Mouse (Mus musculus) kidney, adult 18-20 months (tissue): ENCODE results near the gene Ube2v1.
A peak's percentile ranks its signal among the peaks of the same experiment; 100 is the strongest.

Experiments used
- DNase-seq: peaks from one replicate; pipeline ENCODE4 v3.0.0; 2021

Ube2v1 gene

GRCm38 (mm10) chr2:167631591-167632448 is at the start of gene Ube2v1:
Gene Ube2v1 (minus strand): TSS chr2:167632095.
- DNase-seq = peak; percentile 98

DNA sequence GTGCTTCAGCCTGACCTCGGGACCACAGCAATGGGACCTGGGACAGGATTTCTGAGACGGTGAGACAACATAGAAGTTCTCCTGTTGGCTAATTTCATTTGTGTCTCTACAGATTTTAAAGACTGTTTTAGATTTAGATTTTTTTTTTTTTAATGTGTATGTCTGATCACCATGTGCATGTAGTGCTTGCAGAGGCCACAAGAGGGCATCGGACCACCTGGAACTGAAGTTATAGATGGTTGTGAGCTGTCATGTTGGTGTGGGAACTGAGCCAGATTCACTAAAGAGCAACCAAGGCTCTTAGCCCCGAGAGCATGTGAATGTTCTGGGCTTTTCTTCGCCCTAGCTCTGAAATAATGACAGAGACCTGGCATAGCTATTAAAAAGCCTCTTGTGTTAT is 48.8 kb upstream of the Ube2v1 start:
- DNase-seq = peak; percentile 74

DNA sequence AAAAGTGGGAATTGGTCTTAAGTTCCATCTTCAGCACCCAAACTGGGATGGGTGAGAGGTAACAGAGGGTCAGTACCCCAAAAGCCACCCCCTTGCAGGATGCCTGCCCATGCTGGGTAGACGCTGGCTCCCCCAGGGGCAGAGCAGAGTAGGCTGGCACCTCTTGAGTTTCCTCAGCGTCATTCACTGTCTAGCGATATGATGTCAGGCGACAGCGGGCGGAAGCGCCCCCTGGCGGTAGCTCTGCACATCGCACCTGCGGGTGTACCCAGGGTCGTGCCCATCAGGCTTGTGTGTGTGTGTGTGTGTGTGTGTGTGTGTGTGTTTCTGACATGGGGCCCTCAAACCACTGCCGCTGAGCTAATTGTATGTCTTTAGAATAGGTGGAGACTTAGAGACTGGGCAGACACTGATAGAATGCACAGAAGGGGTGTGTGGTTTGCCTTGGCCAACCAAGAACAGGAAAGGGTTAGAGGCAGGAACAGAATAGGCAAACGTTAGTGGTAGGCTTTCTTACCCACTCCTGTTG is 48.1 kb upstream of the Ube2v1 start:
- DNase-seq = peak; percentile 85

- no peak for DNase-seq
Measured at GRCm38 (mm10) chr2:167678600-167678999, 46.7 kb upstream of the Ube2v1 start.

- DNase-seq = peak; percentile 58
Measured at GRCm38 (mm10) chr2:167675120-167675909, 43.4 kb upstream of the Ube2v1 start.

GRCm38 (mm10) chr2:167672212-167672685 is 40.4 kb upstream of the Ube2v1 start:
- DNase-seq = no peak

- peak; percentile 71 for DNase-seq
Measured at GRCm38 (mm10) chr2:167671101-167671633, 39.3 kb upstream of the Ube2v1 start.

- no peak for DNase-seq
Measured at GRCm38 (mm10) chr2:167669398-167669797, 37.5 kb upstream of the Ube2v1 start.

DNA sequence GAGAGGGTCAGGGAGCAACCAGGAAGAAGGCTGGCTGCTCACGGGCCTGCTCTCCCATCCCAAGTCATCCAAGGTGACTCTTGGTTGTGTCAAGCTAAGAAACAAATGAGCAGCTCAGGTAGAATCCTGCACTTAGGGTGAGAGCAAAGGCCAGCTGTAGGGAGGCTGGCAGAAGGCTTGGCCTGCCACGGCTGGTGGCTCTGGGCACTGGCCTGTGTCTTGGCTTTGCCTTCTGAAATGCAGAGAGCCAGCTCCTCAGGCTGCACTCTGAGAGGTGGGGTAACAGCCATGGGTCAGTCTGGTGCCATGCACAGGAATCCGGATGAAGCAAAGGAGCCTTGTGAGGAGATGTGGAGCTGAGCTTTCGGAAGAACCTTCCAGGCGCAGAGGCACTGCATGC is 36.5 kb upstream of the Ube2v1 start:
- peak; percentile 67 for DNase-seq

- peak; percentile 77 for DNase-seq
Measured at GRCm38 (mm10) chr2:167665972-167666713, 34.2 kb upstream of the Ube2v1 start.

DNA sequence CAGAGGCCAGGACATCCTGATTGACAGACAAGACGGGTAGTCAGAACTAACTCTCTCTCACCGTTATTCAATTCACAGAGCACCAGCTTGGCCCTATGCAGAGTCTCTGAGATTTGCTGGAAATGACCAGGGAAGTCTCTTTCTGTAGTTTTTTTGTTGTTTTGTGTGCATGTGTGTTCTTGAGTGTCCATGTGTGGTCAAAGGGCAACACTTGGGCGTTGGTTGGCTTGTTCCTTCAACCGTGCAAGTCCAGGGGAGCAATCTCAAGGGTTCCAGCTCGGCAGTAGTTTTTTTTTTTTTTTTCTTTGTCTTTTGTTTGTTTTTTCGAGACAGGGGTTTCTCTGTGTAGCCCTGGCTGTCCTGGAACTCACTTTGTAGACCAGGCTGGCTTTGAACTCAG is 30.8 kb upstream of the Ube2v1 start:
- peak; percentile 64 for DNase-seq

DNA sequence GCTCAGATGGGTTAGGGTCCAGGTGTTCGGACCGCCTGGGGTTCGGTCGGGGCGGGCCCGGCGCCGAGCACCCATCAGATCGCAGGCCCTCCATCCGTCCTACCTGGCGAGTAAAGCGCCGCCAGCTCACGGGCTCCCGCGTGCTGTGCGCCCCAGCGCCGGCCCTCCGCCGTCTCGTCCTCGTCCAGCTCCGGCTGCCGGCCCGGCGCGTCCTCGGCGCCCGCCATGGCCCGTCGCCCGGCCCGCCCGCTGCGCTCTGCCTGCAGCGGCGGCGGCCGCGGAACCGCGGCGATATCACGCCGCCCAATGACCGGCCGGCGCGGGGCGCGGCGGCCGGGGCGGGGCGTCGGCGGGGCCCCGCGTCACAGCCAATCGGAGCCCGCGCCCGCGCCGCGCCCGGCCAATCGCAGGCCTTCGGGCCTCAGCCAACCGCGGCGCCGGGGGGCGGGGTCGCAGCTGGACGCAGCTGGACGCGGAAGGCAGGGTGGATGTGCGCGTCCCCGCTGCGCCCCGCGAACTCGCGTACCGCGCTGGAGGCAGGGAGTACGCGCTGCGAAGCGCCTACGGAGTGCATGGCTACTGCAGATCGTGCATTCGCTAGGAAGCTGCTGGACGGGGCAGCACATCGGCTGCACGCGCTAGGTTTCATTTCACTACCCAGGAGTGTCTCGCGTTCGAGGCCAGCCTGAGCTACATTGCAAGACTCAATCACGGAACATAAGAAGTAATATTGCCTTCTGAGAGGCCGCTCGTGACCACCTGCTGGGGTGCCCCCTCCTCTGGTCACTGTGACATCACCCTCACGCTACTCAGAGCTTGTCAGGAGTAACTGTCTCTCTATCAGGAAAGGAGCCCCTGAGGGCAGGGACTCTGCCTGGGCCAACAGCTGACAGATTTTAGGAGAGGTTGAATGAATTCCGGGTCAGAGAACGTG is 29.6 kb upstream of the Ube2v1 start, which contains the start of gene Gm20431:
Gm20431 (minus strand) TSS at position 227 of the 934 bp plus-strand sequence.
- peak; percentile 95 for DNase-seq

DNA sequence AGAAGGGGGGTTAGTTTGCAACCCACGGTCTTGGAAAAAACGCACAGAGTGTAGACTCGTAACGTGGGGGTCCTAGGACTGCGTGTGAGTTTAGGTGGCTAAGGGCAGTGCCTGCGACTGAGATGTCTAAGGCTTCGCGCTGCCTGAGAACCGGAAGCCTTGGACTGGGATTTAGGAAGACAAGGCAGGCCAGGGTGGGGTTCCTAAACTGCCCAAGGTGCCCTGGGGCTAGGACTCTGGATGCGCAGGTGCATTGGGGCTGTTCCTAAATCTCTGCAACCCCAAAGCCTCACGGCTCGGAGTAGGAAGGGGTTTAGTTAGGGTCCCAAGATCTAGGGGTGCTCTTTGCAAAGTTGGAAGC is 28.7 kb upstream of the Ube2v1 start:
- no peak for DNase-seq

- peak; percentile 90 for DNase-seq
Measured at GRCm38 (mm10) chr2:167659847-167660610, 28.1 kb upstream of the Ube2v1 start.

GRCm38 (mm10) chr2:167659177-167659846 is 27.4 kb upstream of the Ube2v1 start:
- peak; percentile 40 for DNase-seq

- no peak for DNase-seq
Measured at GRCm38 (mm10) chr2:167658712-167659111, 26.8 kb upstream of the Ube2v1 start.

DNA sequence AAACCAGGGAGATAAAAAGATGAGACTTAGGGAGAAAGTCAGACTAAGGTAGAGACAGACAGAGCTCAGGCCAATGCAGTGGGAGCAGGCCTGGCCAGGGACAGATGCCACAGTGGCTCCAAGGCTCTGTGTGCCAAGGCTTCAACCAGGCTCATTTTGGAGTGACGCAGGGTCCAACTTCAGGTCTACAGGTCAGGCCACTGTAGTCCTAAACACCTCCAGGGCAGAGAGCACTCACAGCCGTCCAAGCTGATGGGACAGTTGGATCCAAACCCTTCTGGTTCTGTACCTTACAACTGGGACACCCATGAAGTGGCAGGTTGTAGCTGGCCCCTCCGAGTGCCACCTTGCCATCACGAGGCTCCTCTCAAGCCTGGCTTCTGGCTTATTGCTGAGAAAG is 26.1 kb upstream of the Ube2v1 start:
- DNase-seq = no peak

DNA sequence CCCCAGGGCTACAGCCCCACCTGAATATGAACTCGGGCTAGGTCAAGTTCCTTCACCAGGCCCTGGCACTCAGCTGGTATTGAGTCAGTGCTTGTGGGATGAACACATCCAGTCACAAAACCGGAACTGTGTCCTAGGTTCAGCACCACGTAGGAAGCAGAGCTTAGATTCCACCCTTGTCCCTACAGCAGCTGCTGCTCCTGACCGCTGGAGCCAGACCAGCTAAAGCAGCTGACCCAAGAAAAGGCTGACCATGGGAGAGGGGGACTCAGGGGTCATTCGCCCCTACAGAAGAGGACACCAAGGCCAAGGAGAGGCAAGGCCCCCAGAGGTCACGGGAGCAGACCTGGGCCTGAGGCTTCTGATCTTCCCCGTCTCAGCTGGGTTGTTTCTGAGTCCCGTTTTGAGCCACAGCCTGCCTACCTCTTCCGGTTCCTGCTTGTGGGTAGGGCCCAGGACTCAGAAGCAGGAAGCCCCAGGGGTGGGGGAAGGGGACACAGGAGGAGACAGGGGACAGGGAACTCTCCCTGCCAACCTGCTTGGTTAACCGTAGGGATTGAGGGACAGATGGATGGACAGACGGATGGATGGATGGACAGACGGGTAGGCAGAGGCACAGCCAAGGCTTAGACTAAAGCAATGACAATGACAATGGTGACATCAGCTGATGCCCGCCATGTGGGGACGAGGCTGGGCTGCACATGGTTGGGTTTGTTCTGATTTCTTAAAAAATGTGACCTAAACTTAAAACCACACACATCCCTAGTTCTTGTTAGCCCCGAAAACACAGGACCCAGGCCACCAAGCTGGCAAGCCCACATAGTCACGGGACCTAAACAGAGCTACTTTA is 25.0 kb upstream of the Ube2v1 start:
- DNase-seq = peak; percentile 56
